Mouse (Mus musculus) erythroblast, embryonic 14.5 days (primary cell): ENCODE measurements around the gene Clasp1.

Experiments used
- GATA1 ChIP-seq: IDR thresholded peaks from 2 replicates; pipeline ENCODE4 v1.6.1; 2012; ENCODE audit warnings: low read length, inconsistent platforms, mixed read lengths
- TAL1 ChIP-seq: IDR thresholded peaks from 3 replicates; pipeline ENCODE4 v1.6.1; 2012; ENCODE audit warnings: low read length, inconsistent platforms, mixed read lengths

DNA sequence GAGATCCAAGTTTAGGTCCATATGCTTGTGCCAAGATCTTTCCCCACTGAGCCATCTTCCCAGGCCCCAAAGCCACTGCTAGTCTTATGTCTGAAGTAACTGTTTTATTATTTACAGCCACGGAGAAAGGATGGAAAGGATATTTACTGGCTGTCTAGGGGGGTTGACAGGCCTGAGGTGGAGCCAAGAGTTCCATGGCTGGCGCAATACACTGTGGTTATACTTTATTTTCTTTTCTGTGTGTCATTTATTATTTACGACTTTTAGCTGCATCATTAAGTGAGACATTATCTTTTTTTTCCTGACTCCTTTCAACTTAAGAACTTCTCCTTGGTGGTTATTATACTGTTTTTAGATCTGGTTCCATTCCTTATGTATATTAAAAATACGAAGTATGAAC is 42.7 kb downstream of the Clasp1 start:
- TF ChIP-seq TAL1 = no peak
- TF ChIP-seq GATA1 = no peak
